Mouse (Mus musculus) hindbrain, embryonic 13.5 days (tissue): ENCODE data around the gene Cacng4. TPM values are rescaled to one million over a fixed set of nuclear protein-coding genes. Genes with fewer than 3 reads are reported as not detected.

Experiments used
- ATAC-seq: fragments of 200-750 bp; cut with Nextera tagmentation; 2 replicates; pipeline ENCODE4 v1.8.0; 2017; ENCODE audit warnings: moderate TSS enrichment; ENCODE audit not compliant: low FRiP score
- H3K27ac ChIP-seq: fragments of 300-500 bp; sonication (generic); 2 replicates; pipeline ENCODE4 v1.5.1; 2015; ENCODE audit warnings: inconsistent platforms, mild to moderate bottlenecking, moderate library complexity
- H3K27me3 ChIP-seq: fragments of 300-500 bp; sonication (generic); 2 replicates; pipeline ENCODE4 v1.6.1; 2015; ENCODE audit warnings: mild to moderate bottlenecking, inconsistent platforms
- H3K36me3 ChIP-seq: fragments of 300-500 bp; sonication (generic); 2 replicates; pipeline ENCODE4 v1.6.1; 2015; ENCODE audit warnings: mild to moderate bottlenecking, inconsistent platforms
- H3K4me1 ChIP-seq: fragments of 300-500 bp; sonication (generic); replicated peaks from 2 replicates; pipeline ENCODE4 v1.6.1; 2015; ENCODE audit warnings: inconsistent platforms
- H3K4me2 ChIP-seq: fragments of 300-500 bp; sonication (generic); 2 replicates; pipeline ENCODE4 v1.6.1; 2015; ENCODE audit warnings: inconsistent platforms, mild to moderate bottlenecking, moderate library complexity
- H3K4me3 ChIP-seq: fragments of 300-500 bp; sonication (generic); 2 replicates; pipeline ENCODE4 v1.5.1; 2015; ENCODE audit warnings: mild to moderate bottlenecking, inconsistent platforms
- H3K9ac ChIP-seq: fragments of 300-500 bp; sonication (generic); 2 replicates; pipeline ENCODE4 v1.6.1; 2015; ENCODE audit warnings: mild to moderate bottlenecking, inconsistent platforms
- H3K9me3 ChIP-seq: fragments of 300-500 bp; sonication (generic); 2 replicates; pipeline ENCODE4 v1.6.1; 2016; ENCODE audit warnings: inconsistent platforms
- WGBS: fragments of 180-500 bp; shearing (Covaris S2); methylation state at CpG from one replicate; pipeline ENCODE4 v1.1.7; 2015; 5-methylcytosine and 5-hydroxymethylcytosine counted together
- polyA plus RNA-seq: library from polyadenylated mRNA; unstranded; fragments of >200 nt; fragmentation: Nextera tagmentation; extraction: Ambion mirVana; gene quantifications from 2 replicates; pipeline ENCODE4 v1.2.1, GENCODE M21; 2015

Gene Cacng4
- polyA plus RNA-seq, 1 experiment from 2014 or later: 50.0 TPM

- 0% methylated on average over 35 of the region's 41 CpGs for WGBS
- Histone ChIP-seq H3K27ac (peak overlapping the region; percentile 98), H3K4me2 (peak overlapping the region; percentile 68), H3K27me3 (0 out of 2 replicates have a peak, but pooled peaks cover 3% of the 10 kb centered on the region), H3K9ac (peak overlapping the region; percentile 93), H3K9me3 (no peaks in the 10 kb centered on the region), H3K4me1 (peaks cover 75% of the 10 kb centered on the region), H3K4me3 (peak overlapping the region; percentile 79), H3K36me3 (peaks cover 9% of the 10 kb centered on the region)
- peak; percentile 27; the same call in 1 of the 2 replicates for ATAC-seq
These were observed 259 bp downstream of the Cacng4 start for GRCm38 (mm10) chr11:107794103-107794493.

- H3K9ac ChIP-seq: peak overlapping the region; percentile 93
- no peaks in the 10 kb centered on the region for H3K9me3 ChIP-seq
- peak overlapping the region; percentile 68 for H3K4me2 ChIP-seq
- H3K27ac ChIP-seq: peak overlapping the region; percentile 98
- 0 out of 2 replicates have a peak, but pooled peaks cover 3% of the 10 kb centered on the region for H3K27me3 ChIP-seq
- WGBS: under 1% methylated on average over 60 of the region's 64 CpGs
- peak; percentile 57 for ATAC-seq
- H3K36me3 ChIP-seq: peaks cover 16% of the 10 kb centered on the region
- H3K4me1 ChIP-seq: peaks cover 68% of the 10 kb centered on the region
- peak overlapping the region; percentile 79 for H3K4me3 ChIP-seq
These were observed 906 bp downstream of the Cacng4 start for GRCm38 (mm10) chr11:107793200-107794102.

GRCm38 (mm10) chr11:107792136-107792535, 2.2 kb downstream of the Cacng4 start:
- Histone ChIP-seq H3K9ac (peak overlapping the region; percentile 93), H3K4me2 (peak overlapping the region; percentile 68), H3K4me1 (peaks cover 60% of the 10 kb centered on the region), H3K9me3 (no peaks in the 10 kb centered on the region), H3K27ac (peak overlapping the region; percentile 98), H3K36me3 (peaks cover 25% of the 10 kb centered on the region), H3K4me3 (peak overlapping the region; percentile 79), H3K27me3 (no peaks in the 10 kb centered on the region)
- peak; percentile 15; the same call in 1 of the 2 replicates for ATAC-seq
- WGBS: 10% methylated on average over 9 of the region's 9 CpGs

GRCm38 (mm10) chr11:107785761-107786160, 8.6 kb downstream of the Cacng4 start:
- H3K27ac ChIP-seq: peak overlapping the region; percentile 19; the same call in 1 of the 2 replicates
- 67% methylated on average over 3 of the region's 3 CpGs for WGBS

GRCm38 (mm10) chr11:107785288-107785687, 9.1 kb downstream of the Cacng4 start:
- no peak overlapping the region for H3K9ac ChIP-seq
- H3K4me3 ChIP-seq: no peak overlapping the region
- H3K36me3 ChIP-seq: peaks cover 31% of the 10 kb centered on the region
- H3K27ac ChIP-seq: no peak overlapping the region
- no peaks in the 10 kb centered on the region for H3K27me3 ChIP-seq
- H3K9me3 ChIP-seq: no peaks in the 10 kb centered on the region
- H3K4me2 ChIP-seq: no peak overlapping the region
- H3K4me1 ChIP-seq: peaks cover 28% of the 10 kb centered on the region
- 83% methylated on average over 1 of the region's 1 CpGs for WGBS
- ATAC-seq: 0 out of 2 replicates have a peak, but pooled peaks have one; percentile 21

More at GRCm38 (mm10) chr11:107785761-107786160, 8.6 kb downstream of the Cacng4 start:
- Histone ChIP-seq H3K9me3 (no peaks in the 10 kb centered on the region), H3K4me3 (no peak overlapping the region), H3K36me3 (peaks cover 31% of the 10 kb centered on the region), H3K9ac (no peak overlapping the region), H3K4me1 (peaks cover 33% of the 10 kb centered on the region), H3K4me2 (no peak overlapping the region), H3K27me3 (no peaks in the 10 kb centered on the region)
- ATAC-seq: 0 out of 2 replicates have a peak, but pooled peaks have one; percentile 11

- Histone ChIP-seq H3K9me3 (no peaks in the 10 kb centered on the region), H3K4me2 (no peak overlapping the region), H3K27ac (no peak overlapping the region), H3K9ac (no peak overlapping the region), H3K36me3 (peaks cover 21% of the 10 kb centered on the region), H3K4me3 (no peak overlapping the region), H3K4me1 (peaks cover 31% of the 10 kb centered on the region), H3K27me3 (no peaks in the 10 kb centered on the region)
- no peak for ATAC-seq
- 86% methylated on average over 8 of the region's 8 CpGs for WGBS
These were observed 10.2 kb downstream of the Cacng4 start for GRCm38 (mm10) chr11:107783861-107784754.

- peaks cover 10% of the 10 kb centered on the region; the same call in 1 of the 2 replicates for H3K36me3 ChIP-seq
- H3K4me3 ChIP-seq: no peak overlapping the region
- 70% methylated on average over 5 of the region's 5 CpGs for WGBS
- ATAC-seq: no peak
- peaks cover 46% of the 10 kb centered on the region for H3K4me1 ChIP-seq
- H3K4me2 ChIP-seq: no peak overlapping the region
- no peaks in the 10 kb centered on the region for H3K27me3 ChIP-seq
- peak overlapping the region; percentile 5; the same call in 1 of the 2 replicates for H3K27ac ChIP-seq
- no peaks in the 10 kb centered on the region for H3K9me3 ChIP-seq
- H3K9ac ChIP-seq: 0 out of 2 replicates have a peak overlapping the region, but pooled peaks have one; percentile 2
These were observed 11.8 kb downstream of the Cacng4 start for GRCm38 (mm10) chr11:107782591-107782990.

- WGBS: 24% methylated on average over 9 of the region's 9 CpGs
- peak; percentile 25; the same call in 1 of the 2 replicates for ATAC-seq
- no peaks in the 10 kb centered on the region for H3K27me3 ChIP-seq
- peak overlapping the region; percentile 13 for H3K4me2 ChIP-seq
- H3K36me3 ChIP-seq: peaks cover 3% of the 10 kb centered on the region; the same call in 1 of the 2 replicates
- peak overlapping the region; percentile 87 for H3K27ac ChIP-seq
- peaks cover 76% of the 10 kb centered on the region for H3K4me1 ChIP-seq
- H3K9ac ChIP-seq: no peak overlapping the region
- no peak overlapping the region for H3K4me3 ChIP-seq
- H3K9me3 ChIP-seq: no peaks in the 10 kb centered on the region
These were observed 15.5 kb downstream of the Cacng4 start for GRCm38 (mm10) chr11:107778859-107779258.

- H3K4me2 ChIP-seq: peak overlapping the region; percentile 37
- peaks cover 82% of the 10 kb centered on the region for H3K4me1 ChIP-seq
- 21% methylated on average over 12 of the region's 12 CpGs for WGBS
- H3K9ac ChIP-seq: 0 out of 2 replicates have a peak overlapping the region, but pooled peaks have one; percentile 29
- peak; percentile 25; the same call in 1 of the 2 replicates for ATAC-seq
- no peak overlapping the region for H3K4me3 ChIP-seq
- no peaks in the 10 kb centered on the region for H3K9me3 ChIP-seq
- H3K27me3 ChIP-seq: no peaks in the 10 kb centered on the region
- H3K36me3 ChIP-seq: peaks cover 6% of the 10 kb centered on the region; the same call in 1 of the 2 replicates
- peak overlapping the region; percentile 87 for H3K27ac ChIP-seq
These were observed 16.9 kb downstream of the Cacng4 start for GRCm38 (mm10) chr11:107777487-107777886.

GRCm38 (mm10) chr11:107773312-107773711, 21.0 kb downstream of the Cacng4 start:
- peaks cover 4% of the 10 kb centered on the region; the same call in 1 of the 2 replicates for H3K36me3 ChIP-seq
- no peak overlapping the region for H3K4me2 ChIP-seq
- no peak for ATAC-seq

GRCm38 (mm10) chr11:107772002-107772401, 22.4 kb downstream of the Cacng4 start:
- Histone ChIP-seq H3K9me3 (no peaks in the 10 kb centered on the region), H3K36me3 (peaks cover 4% of the 10 kb centered on the region; the same call in 1 of the 2 replicates), H3K4me1 (peaks cover 81% of the 10 kb centered on the region), H3K4me3 (no peak overlapping the region), H3K27ac (0 out of 2 replicates have a peak overlapping the region, but pooled peaks have one; percentile 53), H3K9ac (no peak overlapping the region), H3K4me2 (no peak overlapping the region), H3K27me3 (no peaks in the 10 kb centered on the region)
- 55% methylated on average over 6 of the region's 6 CpGs for whole genome bisulfite sequencing
- ATAC-seq: no peak

More at GRCm38 (mm10) chr11:107773312-107773711, 21.0 kb downstream of the Cacng4 start:
- Histone ChIP-seq H3K4me1 (peaks cover 81% of the 10 kb centered on the region), H3K27ac (peak overlapping the region; percentile 48), H3K27me3 (no peaks in the 10 kb centered on the region), H3K9ac (peak overlapping the region; percentile 36; the same call in 1 of the 2 replicates), H3K4me3 (no peak overlapping the region), H3K9me3 (no peaks in the 10 kb centered on the region)
- 48% methylated on average over 8 of the region's 8 CpGs for WGBS
